Mouse (Mus musculus) heart, embryonic 14.5 days (tissue): Measurements from ENCODE around the gene Gm13278. TPM values are rescaled to one million over a fixed set of nuclear protein-coding genes. Genes with fewer than 3 reads are reported as not detected.
"Not testable (repeated sequence)": the region's sequence is repeated elsewhere in the genome, so short reads cannot be mapped to it uniquely, and the experiment has no call there.

Experiments
- ATAC-seq: fragments of 200-750 bp; cut with Nextera tagmentation; 2 replicates; pipeline ENCODE4 v1.8.0; 2017; ENCODE audit warnings: low read depth, moderate TSS enrichment; ENCODE audit not compliant: insufficient number of reproducible peaks, insufficient read depth, low FRiP score
- H3K27ac ChIP-seq, 2 experiments: fragments of 200-500 bp in 1 of 2; fragments of 300-500 bp in 1 of 2; sonication (generic) in 1 of 2; replicated peaks in 1 of 2; 2 replicates each; pipeline ENCODE4 v1.5.1; 2012 to 2014; ENCODE audit warnings: low read depth in 2 of 2, low read length in 2 of 2, control low read depth in 1 of 2, mild to moderate bottlenecking in 1 of 2, mixed read lengths in 1 of 2; ENCODE audit not compliant: control insufficient read depth in 1 of 2, insufficient read depth in 1 of 2
- H3K27me3 ChIP-seq: fragments of 300-500 bp; sonication (generic); 2 replicates; pipeline ENCODE4 v1.6.1; 2014; ENCODE audit warnings: mild to moderate bottlenecking, low read length, control low read depth; ENCODE audit not compliant: control insufficient read depth, insufficient read depth
- H3K36me3 ChIP-seq: fragments of 300-500 bp; sonication (generic); 2 replicates; pipeline ENCODE4 v1.6.1; 2014; ENCODE audit warnings: mild to moderate bottlenecking, control low read depth, low read length, mixed read lengths; ENCODE audit not compliant: control insufficient read depth, insufficient read depth
- H3K4me1 ChIP-seq, 2 experiments: fragments of 200-500 bp in 1 of 2; fragments of 300-500 bp in 1 of 2; sonication (generic) in 1 of 2; 2 replicates each; pipeline ENCODE4 v1.6.1; 2012 to 2014; ENCODE audit warnings: low read length in 2 of 2, control low read depth in 1 of 2, mixed read lengths in 1 of 2; ENCODE audit not compliant: control insufficient read depth in 2 of 2, insufficient read depth in 2 of 2
- H3K4me2 ChIP-seq: fragments of 300-500 bp; sonication (generic); 2 replicates; pipeline ENCODE4 v1.6.1; 2014; ENCODE audit warnings: mild to moderate bottlenecking, low read length
- H3K4me3 ChIP-seq, 2 experiments: fragments of 200-500 bp in 1 of 2; fragments of 300-500 bp in 1 of 2; sonication (generic) in 1 of 2; 2 replicates each; pipeline ENCODE4 v1.5.1; 2012 to 2014; ENCODE audit warnings: low read length in 2 of 2, mild to moderate bottlenecking in 2 of 2, control low read depth in 1 of 2, low read depth in 1 of 2, moderate library complexity in 1 of 2; ENCODE audit not compliant: control insufficient read depth in 1 of 2, insufficient read depth in 1 of 2
- H3K9ac ChIP-seq: fragments of 300-500 bp; sonication (generic); 2 replicates; pipeline ENCODE4 v1.6.1; 2014; ENCODE audit warnings: mild to moderate bottlenecking, low read length
- H3K9me3 ChIP-seq: fragments of 300-500 bp; sonication (generic); 2 replicates; pipeline ENCODE4 v1.6.1; 2016; ENCODE audit warnings: low read length, control low read depth; ENCODE audit not compliant: control insufficient read depth
- WGBS: fragments of 180-500 bp; shearing (Covaris S2); extraction: QIAGEN DNeasy Blood & Tissue Kit; methylation state at CpG from one replicate; pipeline ENCODE4 v1.1.7; 2014; 5-methylcytosine and 5-hydroxymethylcytosine counted together
- polyA plus RNA-seq: library from polyadenylated mRNA; unstranded; fragments of >200 nt; fragmentation: Nextera tagmentation; extraction: Ambion mirVana; gene quantifications from 2 replicates; pipeline ENCODE4 v1.2.1, GENCODE M21; 2014

Gm13278 gene
- polyA plus RNA-seq, 1 experiment from 2014 or later, result not detected

- H3K27ac ChIP-seq, ATAC-seq, H3K4me1 ChIP-seq, H3K4me3 ChIP-seq, H3K27me3 ChIP-seq, H3K36me3 ChIP-seq, H3K9me3 ChIP-seq, H3K4me2 ChIP-seq, H3K9ac ChIP-seq: not testable (repeated sequence)
- WGBS, result 87% methylated on average over 7 of the region's 9 CpGs
These were observed 32.6 kb upstream of the Gm13278 start for GRCm38 (mm10) chr4:88758751-88759150.

GRCm38 (mm10) chr4:88759610-88760268 is 31.6 kb upstream of the Gm13278 start, which contains the start of gene Gm13283:
Gm13283 (plus strand) TSS chr4:88760119.
- H3K27me3 ChIP-seq, H3K36me3 ChIP-seq, H3K9me3 ChIP-seq, H3K4me1 ChIP-seq, ATAC-seq, H3K9ac ChIP-seq: not testable (repeated sequence)
- WGBS, result 12% methylated on average over 6 of the region's 14 CpGs
- Histone ChIP-seq H3K4me3 (peak within 1 kb of the TSS; percentile 24 to 42; a peak in 3 of 4 replicates), H3K4me2 (peak within 1 kb of the TSS; percentile 41), H3K27ac (peak within 1 kb of the TSS; percentile 66 to 73)

GRCm38 (mm10) chr4:88760431-88760830 is 30.9 kb upstream of the Gm13278 start:
- not testable (repeated sequence) for H3K36me3 ChIP-seq, H3K4me1 ChIP-seq, ATAC-seq, H3K9ac ChIP-seq, H3K27me3 ChIP-seq, H3K9me3 ChIP-seq
- Histone ChIP-seq H3K4me2 (peak overlapping the region; percentile 41), H3K27ac (peak overlapping the region; percentile 66 to 73), H3K4me3 (peak overlapping the region; percentile 24 to 42; a peak in 3 of 4 replicates)
- WGBS, result 0% methylated on average over 22 of the region's 28 CpGs

GRCm38 (mm10) chr4:88761776-88762175 is 29.6 kb upstream of the Gm13278 start:
- H3K27me3 ChIP-seq, ATAC-seq, H3K4me2 ChIP-seq, H3K4me3 ChIP-seq, H3K9me3 ChIP-seq, H3K27ac ChIP-seq, H3K4me1 ChIP-seq, H3K36me3 ChIP-seq, H3K9ac ChIP-seq: not testable (repeated sequence)
- WGBS, result 67% methylated on average over 6 of the region's 8 CpGs

GRCm38 (mm10) chr4:88762341-88762740 is 29.0 kb upstream of the Gm13278 start:
- not testable (repeated sequence) for H3K4me3 ChIP-seq, H3K36me3 ChIP-seq, H3K9me3 ChIP-seq, H3K4me2 ChIP-seq, H3K27ac ChIP-seq, H3K4me1 ChIP-seq, H3K27me3 ChIP-seq, ATAC-seq, H3K9ac ChIP-seq
- WGBS, result 48% methylated on average over 7 of the region's 9 CpGs

GRCm38 (mm10) chr4:88763384-88764018 is 27.8 kb upstream of the Gm13278 start:
- not testable (repeated sequence) for H3K27me3 ChIP-seq, H3K36me3 ChIP-seq, H3K9ac ChIP-seq, ATAC-seq, H3K9me3 ChIP-seq, H3K4me1 ChIP-seq
- peak overlapping the region; percentile 44 for H3K4me2 ChIP-seq
- 4% methylated on average over 28 of the region's 42 CpGs for WGBS
- peak overlapping the region; percentile 14 to 32; a peak in 3 of 4 replicates for H3K4me3 ChIP-seq
- H3K27ac ChIP-seq, result peak overlapping the region in 1 of 2 experiments; percentile 68; a peak in 3 of 4 replicates

GRCm38 (mm10) chr4:88773534-88773933 is 17.8 kb upstream of the Gm13278 start, which contains the start of gene Gm13290:
Gm13290 (plus strand) TSS chr4:88773834.
- H3K4me1 ChIP-seq, ATAC-seq, H3K9ac ChIP-seq, H3K4me3 ChIP-seq, H3K4me2 ChIP-seq, H3K36me3 ChIP-seq, H3K27me3 ChIP-seq, H3K9me3 ChIP-seq, H3K27ac ChIP-seq: not testable (repeated sequence)
- WGBS, result no CpG with 5 or more reads among the region's 32 CpGs
